Mouse (Mus musculus) layer of hippocampus, adult 2 months (tissue): Measurements from ENCODE around the gene Tulp2. TPM values are rescaled to one million over a fixed set of nuclear protein-coding genes. Genes with fewer than 3 reads are reported as not detected.
"Not testable (repeated sequence)": the region's sequence is repeated elsewhere in the genome, so short reads cannot be mapped to it uniquely, and the experiment has no call there.

ENCODE experiments used
- DNase-seq, 2 experiments: peaks; one replicate each; pipeline ENCODE4 v3.0.0; 2022; ENCODE audit warnings: low spot score in 2 of 2
- H3K27ac ChIP-seq: fragments of 200-600 bp; 2 replicates; pipeline ENCODE4 v1.8.1; 2022
- H3K4me3 ChIP-seq: fragments of 200-600 bp; 2 replicates; pipeline ENCODE4 v1.8.1; 2022; ENCODE audit warnings: mild to moderate bottlenecking
- CTCF ChIP-seq: fragments of 200-600 bp; conservative IDR thresholded peaks from 2 replicates; pipeline ENCODE4 v1.8.1; 2022; ENCODE audit warnings: antibody characterized with exemption, mild to moderate bottlenecking, moderate library complexity
- total RNA-seq, 2 experiments: library from RNA; stranded (reverse); gene quantifications; 2 replicates each; pipeline ENCODE4 v1.2.3; 2021

Gene Tulp2
- total RNA-seq, 2 experiments from 2014 or later: not detected

DNA sequence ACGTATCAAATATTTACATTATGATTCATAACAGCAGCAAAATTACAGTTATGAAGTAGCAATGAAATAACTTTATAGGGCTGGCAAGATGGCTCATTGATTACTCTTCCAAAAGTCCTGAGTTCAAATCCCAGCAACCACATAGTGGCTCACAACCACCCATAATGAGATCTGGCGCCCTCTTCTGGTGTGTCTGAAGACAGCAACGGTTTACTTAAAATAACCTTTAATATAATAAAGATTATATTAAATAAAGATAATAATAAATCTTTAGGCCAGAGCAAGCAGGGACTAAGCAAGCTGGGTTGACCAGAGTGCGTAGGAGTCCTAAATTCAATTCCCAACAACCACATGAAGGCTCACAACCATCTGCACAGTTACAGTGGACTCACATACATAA lies 18.8 kb upstream of the Tulp2 start:
- DNase-seq, H3K4me3 ChIP-seq, H3K27ac ChIP-seq: not testable (repeated sequence)
- peak; percentile 72 for TF ChIP-seq CTCF

DNA sequence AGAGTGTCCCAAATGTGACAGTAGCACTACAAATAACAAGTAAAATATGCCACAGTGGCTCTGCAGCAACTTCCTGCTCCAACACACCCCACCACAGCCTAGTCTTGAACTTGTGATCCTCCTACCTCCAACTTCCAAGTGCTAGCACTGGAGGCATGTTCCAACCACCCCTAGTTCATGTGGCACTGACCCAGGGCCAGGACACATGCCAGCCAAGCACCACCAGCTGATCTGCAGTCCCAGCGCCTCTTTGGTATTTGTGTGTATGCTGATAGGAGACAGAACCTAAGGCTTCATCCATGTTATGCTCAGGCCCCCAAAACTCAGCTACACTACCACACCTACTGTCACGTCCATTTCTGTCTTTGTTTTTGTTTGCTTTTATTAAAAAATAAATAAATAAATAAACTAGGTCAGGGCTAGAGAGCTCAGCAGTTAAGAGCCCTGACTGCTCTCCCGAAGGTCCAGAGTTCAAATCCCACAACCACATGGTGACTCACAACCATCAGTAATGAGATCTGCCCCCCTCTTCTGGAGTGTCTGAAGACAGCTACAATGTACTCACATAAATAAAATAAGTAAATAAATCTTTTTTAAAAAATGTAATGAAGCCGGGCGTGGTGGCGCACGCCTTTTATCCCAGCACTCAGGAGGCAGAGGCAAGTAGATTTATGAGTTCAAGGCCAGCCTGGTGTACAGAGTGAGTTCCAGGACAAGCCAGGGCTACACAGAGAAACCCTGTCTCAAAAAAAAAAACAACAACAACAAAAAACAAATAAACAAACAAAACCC lies 17.5 kb upstream of the Tulp2 start:
- Histone ChIP-seq H3K4me3 (no peak overlapping the region), H3K27ac (no peak overlapping the region)
- DNase-seq: no peak
- no peak for TF ChIP-seq CTCF

GRCm38 (mm10) chr7:45465112-45465511 lies 16.6 kb upstream of the Tulp2 start:
- no peak for DNase-seq
- Histone ChIP-seq H3K4me3 (peak overlapping the region; percentile 75; the same call in 1 of the 2 replicates), H3K27ac (peak overlapping the region; percentile 96; the same call in 1 of the 2 replicates)
- no peak for TF ChIP-seq CTCF

GRCm38 (mm10) chr7:45465549-45465948 lies 16.1 kb upstream of the Tulp2 start:
- peak overlapping the region; percentile 96 for H3K27ac ChIP-seq
- peak; percentile 48 for TF ChIP-seq CTCF
- peak overlapping the region; percentile 75 for H3K4me3 ChIP-seq
- no peak for DNase-seq

GRCm38 (mm10) chr7:45466283-45467089 lies 15.2 kb upstream of the Tulp2 start, which contains the start of gene Bax:
TSS of gene Bax (minus strand) at chr7:45466898.
- peak; percentile 23; the same call in 1 of the 2 replicates for TF ChIP-seq CTCF
- peak; percentile 96 for DNase-seq
- H3K27ac ChIP-seq: peak within 1 kb of the TSS; percentile 96
- H3K4me3 ChIP-seq: peak within 1 kb of the TSS; percentile 75

DNA sequence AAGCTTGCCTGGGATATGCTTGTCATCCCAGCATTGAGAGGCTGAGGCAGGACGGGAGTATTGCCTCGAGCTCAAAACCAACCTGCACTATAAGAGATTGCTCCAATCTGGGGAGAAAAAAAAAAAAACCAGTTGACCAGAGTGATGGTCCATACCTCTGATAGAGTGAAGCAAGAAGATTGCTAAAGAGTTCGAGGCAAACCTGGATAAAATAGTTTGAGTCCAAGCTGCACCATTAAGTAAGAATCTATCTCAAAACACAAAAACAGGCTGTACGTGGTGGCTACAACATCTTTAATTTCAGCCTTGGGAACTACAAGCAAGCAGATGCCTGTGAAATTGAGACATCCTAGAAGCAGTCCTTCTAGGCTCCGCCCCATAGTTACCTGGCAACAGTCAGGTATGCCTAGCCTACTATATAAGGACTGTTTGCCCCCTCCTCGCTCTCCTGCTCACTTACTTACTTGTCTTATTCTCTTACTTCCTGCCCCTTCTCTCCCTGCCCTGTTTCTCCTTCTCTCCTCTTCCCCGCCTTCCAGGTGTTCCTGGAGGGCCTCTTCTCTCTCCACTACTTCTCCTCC lies 14.5 kb upstream of the Tulp2 start:
- DNase-seq: no peak
- Histone ChIP-seq H3K27ac (peak overlapping the region; percentile 96), H3K4me3 (peak overlapping the region; percentile 75)
- no peak for TF ChIP-seq CTCF

- DNase-seq: peak; percentile 53 to 76
These were observed 10.8 kb upstream of the Tulp2 start for GRCm38 (mm10) chr7:45470869-45471268.

DNA sequence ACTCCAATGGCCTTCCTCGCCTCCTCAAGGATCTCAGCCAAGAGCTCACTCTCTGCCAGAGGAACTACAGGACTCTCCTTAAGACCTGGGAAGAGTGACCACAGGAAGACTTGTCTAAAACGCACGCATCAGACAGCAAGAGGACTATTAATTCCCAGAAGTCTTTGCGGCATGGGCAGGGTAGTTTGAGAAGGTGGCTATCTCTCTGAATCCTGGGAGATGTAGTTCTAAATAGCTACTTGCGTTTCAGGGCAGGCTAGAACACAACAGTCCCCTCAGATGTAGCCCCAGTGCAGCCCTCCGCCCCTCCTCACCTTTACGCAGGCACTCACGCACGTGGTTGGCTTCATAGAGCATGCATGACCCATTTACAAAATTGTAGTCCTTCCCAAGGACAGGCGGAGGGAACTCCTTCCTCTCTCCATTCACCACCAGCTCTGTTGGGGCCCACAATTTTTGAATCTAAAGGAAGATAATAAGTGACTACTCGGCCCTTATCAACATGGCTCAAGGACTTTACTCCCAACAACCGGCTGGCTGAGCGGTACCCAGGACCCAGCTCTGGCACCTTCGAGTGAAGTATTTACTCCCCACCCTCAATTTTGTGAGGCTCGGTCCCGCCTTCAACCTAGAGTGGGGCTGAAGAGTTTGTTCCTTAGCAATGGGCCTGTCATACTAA lies 6.2 kb upstream of the Tulp2 start:
- no peak for TF ChIP-seq CTCF
- H3K4me3 ChIP-seq: peak overlapping the region; percentile 53
- peak in 1 of 2 experiments; percentile 57 for DNase-seq

More at GRCm38 (mm10) chr7:45470869-45471268, 10.8 kb upstream of the Tulp2 start:
- peak; percentile 98 for TF ChIP-seq CTCF
- Histone ChIP-seq H3K27ac (no peak overlapping the region), H3K4me3 (no peak overlapping the region)

GRCm38 (mm10) chr7:45476453-45476852 lies 5.2 kb upstream of the Tulp2 start:
- DNase-seq: no peak
- TF ChIP-seq CTCF: no peak
- no peak overlapping the region for H3K4me3 ChIP-seq
- H3K27ac ChIP-seq: no peak overlapping the region

More for the DNA sequence above, 6.2 kb upstream of the Tulp2 start:
- peak overlapping the region; percentile 54 for H3K27ac ChIP-seq

GRCm38 (mm10) chr7:45477003-45477402 lies 4.7 kb upstream of the Tulp2 start:
- Histone ChIP-seq H3K4me3 (no peak overlapping the region), H3K27ac (no peak overlapping the region)
- peak; percentile 54 to 57 for DNase-seq
- TF ChIP-seq CTCF: peak; percentile 81

DNA sequence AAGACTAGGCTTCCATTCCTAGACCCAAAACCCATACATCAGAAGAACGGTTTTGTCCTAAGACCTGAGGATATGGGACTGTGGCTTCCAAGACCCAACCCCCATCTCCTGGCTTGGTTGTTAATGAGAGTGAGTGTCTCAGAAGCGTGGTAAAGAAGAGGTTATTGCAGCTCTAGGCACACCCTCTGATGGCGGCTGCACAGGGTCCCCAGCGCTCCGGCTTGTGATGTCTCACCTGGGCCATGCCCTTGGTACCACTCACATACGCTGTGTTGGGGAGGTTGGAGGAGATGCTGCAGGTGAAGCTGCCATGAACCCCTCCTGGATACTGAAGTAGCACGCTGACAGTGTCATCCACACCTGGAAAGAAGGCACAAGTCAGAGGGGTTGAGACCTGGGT lies 2.9 kb upstream of the Tulp2 start:
- DNase-seq: no peak
- no peak overlapping the region for H3K4me3 ChIP-seq
- no peak for TF ChIP-seq CTCF
- H3K27ac ChIP-seq: no peak overlapping the region

- not testable (repeated sequence) for H3K27ac ChIP-seq, DNase-seq, H3K4me3 ChIP-seq
These were observed 1.4 kb upstream of the Tulp2 start for GRCm38 (mm10) chr7:45480310-45480709.
